Mouse (Mus musculus) megakaryocyte-erythroid progenitor cell, adult 5-6 weeks (primary cell): ENCODE data around the gene Fam173a. TPM values are rescaled to one million over a fixed set of nuclear protein-coding genes. Genes with fewer than 3 reads are reported as not detected.

Experiments
- ATAC-seq: replicated peaks from 2 replicates; pipeline ENCODE4 v1.8.0; 2016; ENCODE audit warnings: mild to moderate bottlenecking, inconsistent platforms; ENCODE audit not compliant: severe bottlenecking, poor library complexity, low FRiP score, low TSS enrichment
- total RNA-seq, 2 experiments: library from RNA; stranded (forward) in 1 of 2; stranded (reverse) in 1 of 2; fragments of 200-1000, 215-1000 nt in 1 of 2; fragments of >200 nt in 1 of 2; fragmentation: Nextera tagmentation in 1 of 2; gene quantifications; 2 replicates each; pipeline ENCODE4 v1.2.3; 2014 to 2017

Gene Fam173a
- total RNA-seq (2014; fragmentation: Nextera tagmentation): 62.4 and 172 TPM in 2 replicates
- total RNA-seq (2017): 11.1 and 21.4 TPM in 2 replicates

DNA sequence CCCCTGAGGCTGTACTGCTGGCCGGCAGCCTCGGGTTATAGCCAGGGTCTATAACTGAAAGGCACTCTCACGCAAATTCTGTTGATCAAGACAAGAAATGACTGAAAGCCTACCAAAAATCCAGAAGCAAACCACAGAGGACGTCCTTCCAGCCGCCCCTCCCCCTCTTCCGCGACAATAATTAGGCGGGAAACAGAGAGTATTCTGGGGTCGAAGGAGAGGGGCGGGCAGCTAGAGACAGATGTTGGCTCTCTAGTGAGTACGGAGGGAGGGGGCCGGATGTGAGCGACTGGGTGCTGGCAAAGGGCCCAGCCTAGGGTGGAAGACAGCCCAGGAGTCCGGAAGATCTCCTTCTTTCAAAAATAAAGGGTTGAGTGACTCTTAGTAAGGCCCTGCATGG is at the start of gene Fam173a:
Fam173a (minus strand) TSS at position 287 of the 400 bp plus-strand sequence.
- ATAC-seq: peak; percentile 55

DNA sequence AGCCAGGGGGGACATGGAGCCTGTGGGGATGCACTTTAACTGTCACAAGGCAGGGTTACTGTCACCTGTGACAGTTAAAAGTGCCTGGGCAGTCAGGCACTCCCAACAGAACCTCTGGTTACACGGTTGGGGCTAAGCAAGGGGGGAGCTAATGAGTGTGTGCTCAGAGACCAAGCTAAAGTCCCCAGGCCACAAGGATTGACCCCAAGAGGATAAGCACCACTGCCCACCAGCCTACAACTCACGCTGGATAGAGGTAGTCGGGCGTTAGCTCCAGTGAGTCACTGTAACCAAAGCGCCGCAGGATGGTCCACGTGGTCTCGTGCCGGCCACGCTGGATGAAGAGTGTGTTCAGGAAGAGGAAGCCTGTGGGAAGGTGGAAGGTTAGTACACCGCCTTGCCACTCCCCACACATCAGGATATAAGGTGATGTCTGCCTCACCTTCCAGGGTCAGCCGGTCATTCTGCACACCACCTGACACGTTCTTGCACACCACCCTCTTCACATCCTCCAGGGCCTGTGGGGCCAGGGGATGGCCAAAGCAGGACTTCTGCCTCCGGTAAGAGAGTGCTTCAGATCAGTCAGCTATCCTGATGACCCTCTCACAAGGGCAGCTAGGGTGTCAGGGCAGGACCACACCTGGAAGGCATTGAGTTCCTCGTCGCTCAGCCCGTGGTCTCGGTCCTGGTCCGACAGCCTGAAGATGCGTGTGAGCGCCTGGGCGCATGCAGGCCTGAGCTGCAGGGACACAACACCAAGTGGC is 48.6 kb upstream of the Fam173a start, which contains the start of gene Gm20683:
Gm20683 (minus strand) TSS at position 647 of the 764 bp plus-strand sequence.
- ATAC-seq: no peak

DNA sequence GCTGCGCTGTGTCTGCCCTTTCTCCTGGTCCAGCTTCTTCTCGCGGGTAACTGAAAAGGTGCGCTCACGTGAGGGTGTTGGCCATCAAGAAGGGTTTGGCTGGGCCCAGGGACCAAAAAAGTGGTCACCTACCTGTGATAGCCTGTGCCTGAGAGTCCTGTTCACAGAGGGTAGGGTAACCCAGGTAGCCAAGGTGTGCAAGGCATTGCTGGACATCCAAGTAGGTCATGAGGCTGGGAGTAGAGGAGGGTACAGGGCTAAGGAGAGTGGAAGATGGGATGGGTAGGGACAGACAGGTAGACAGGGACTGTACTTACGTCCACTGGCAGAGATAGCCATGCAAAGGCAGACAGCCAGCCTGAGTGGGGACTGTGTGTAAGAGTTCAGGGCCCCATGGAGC is 47.8 kb upstream of the Fam173a start:
- ATAC-seq: no peak

DNA sequence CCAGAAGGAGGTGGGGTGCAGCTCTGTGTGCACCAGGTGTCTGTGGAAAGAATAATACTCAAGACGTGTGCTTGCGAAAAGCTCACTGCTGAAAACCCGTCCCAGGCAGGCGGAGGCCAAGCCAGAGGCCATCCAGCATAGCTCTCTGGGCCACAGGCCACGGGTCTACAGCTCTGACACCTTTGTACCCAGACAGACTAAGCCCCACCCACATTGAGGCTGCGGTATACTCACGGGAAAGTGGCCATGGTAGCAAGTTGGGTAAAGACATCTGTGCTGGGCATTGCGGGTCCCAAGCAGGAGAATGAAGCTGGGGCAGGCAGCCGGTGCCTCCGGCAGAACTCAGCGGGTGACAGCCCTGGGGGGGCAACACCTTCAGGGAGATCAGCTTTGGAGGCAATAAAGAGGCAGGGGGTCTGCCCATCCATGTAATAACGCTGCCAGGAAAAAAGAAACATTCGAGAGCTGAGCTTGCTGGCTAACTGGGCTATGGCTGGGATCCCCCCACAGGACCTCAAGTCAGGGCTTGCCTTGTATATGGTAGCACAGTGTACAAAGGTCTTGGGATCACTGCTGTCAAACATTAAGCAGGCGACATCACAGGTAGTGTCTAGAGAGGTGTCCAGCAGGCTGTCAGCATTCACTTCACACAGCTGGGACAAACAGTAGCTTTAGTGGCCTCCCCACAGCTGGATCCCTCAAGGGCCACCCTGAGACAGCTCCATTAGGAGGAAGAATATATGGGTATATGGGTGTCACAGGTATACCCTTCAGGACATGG is 46.9 kb upstream of the Fam173a start:
- no peak for ATAC-seq

DNA sequence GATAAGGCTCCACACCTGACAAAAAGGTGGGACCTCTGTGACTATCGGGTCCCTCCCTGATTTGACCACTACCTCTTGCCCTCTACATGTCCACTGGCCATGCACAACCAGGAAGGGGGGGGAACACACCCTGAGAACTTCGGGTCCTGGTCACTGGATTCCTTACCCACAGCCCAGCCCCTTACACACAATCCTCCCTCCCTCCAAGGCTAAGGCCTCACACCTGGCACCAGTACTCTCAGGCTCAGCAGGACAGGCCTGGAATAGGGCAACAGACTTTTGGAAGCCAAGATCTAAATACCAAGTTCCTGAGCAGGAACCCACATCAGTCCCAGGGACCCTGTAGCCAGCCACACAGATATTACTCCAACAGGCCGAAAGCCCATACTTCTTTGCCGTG is 46.2 kb upstream of the Fam173a start:
- no peak for ATAC-seq

DNA sequence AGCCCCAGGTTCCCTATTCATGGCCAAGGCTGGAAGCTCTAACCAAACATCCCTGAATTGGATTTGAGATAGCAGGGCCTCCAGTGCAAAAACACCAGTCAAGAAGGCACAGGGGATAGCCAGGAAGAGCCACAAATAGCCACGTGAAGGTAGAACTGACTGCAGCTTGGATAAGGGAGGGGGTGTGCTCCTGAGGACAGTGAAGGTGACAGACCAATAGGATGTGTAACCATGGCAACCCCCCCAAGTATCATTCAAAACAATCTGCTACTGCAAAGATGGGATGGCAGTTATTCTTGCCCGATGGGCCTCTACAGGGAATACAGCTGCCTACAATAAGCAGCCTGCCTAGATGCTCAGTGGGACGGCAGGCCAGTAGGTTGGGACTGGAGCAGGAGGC is 44.8 kb upstream of the Fam173a start:
- ATAC-seq: no peak

DNA sequence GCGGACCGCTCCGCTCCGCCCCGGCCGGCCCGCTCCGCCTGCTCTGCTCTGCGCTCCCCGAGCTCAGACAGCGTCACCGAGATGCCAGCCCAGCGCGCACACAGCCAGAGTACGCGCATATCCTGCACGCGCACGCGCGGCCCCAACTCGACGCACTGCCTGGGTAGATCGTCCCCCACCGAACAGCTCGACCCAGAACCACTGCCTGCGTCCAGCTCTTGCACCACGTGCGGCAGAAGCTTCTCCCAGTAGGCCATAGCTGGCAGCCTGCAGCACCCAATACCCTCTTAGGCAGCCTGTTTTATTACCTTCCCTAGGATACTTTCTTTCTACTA is 44.3 kb upstream of the Fam173a start, which contains the start of gene Rhbdl1:
Rhbdl1 (minus strand) TSS at position 220 of the 335 bp plus-strand sequence.
- 0 out of 2 replicates have a peak, but pooled peaks have one; percentile 12 for ATAC-seq

DNA sequence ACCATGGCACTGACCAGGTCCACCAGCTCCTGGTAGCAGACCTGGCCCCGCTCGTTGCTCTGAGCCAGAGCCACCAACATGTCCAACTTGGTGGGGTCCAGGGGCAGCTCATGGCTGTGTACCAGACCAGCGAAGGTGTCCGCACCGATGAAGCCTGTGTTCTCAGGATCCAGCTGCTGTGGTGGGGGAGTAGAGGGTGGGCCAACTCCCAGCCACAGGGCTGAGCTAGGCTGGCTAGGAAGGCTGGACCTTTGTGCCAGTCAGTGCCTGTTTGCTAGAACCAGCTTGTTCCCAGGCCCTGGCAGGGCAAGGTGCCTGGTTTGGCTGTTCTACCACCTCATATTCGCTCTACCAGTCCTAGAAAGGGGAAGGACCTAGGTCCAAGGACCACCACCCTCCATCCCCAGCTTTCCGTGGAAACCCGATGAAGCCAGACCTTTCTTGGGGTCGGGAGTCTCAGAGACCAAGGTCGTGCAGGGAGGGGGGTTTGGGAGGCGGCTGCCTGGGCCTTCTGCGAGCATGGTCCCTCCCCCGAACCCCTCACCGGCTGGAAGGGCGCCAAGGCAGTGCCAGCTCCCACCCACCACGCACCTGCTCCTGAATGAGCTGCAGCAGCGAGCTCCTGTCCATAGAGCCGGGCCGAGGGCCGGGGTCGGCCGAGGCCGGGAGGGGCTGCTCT is 43.8 kb upstream of the Fam173a start:
- no peak for ATAC-seq

DNA sequence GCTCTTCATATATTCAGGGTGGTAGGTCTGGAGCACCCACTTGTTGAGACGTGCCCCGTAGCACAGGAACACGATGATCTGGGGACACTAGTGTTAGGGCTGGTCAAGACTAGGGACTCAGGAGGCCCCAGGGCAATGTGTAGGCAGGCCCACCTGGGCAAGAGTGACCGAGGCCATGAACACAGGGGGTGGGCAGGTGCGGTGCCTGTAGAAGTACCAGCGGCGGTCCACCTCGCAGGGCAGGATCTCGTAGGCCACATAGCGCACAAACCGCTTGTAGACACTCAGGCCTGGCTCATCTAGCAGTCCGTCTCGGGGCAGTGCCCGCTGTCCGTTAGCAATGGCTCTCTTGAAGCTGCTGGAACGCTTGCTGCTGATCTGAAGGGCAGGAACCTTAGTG is 43.1 kb upstream of the Fam173a start:
- no peak for ATAC-seq

DNA sequence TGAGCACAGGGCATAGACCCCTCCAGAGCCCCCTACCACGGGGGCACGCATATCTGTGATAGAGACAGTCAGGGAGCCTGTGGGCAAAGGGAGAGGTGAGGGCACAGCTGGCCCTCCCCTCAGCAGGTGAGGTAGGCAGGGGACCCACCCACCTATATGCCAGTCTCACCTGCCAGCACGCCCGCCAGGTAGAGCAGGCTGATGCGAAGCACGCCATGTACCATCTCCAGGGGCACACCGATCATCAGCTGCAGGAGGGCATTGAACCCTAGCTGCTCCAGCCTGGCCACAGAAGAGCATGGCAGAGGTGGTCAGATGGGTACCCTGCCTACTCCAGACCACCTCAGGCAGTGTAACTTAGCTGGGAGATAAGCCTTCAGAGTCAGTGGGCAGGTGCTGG is 42.6 kb upstream of the Fam173a start:
- no peak for ATAC-seq

DNA sequence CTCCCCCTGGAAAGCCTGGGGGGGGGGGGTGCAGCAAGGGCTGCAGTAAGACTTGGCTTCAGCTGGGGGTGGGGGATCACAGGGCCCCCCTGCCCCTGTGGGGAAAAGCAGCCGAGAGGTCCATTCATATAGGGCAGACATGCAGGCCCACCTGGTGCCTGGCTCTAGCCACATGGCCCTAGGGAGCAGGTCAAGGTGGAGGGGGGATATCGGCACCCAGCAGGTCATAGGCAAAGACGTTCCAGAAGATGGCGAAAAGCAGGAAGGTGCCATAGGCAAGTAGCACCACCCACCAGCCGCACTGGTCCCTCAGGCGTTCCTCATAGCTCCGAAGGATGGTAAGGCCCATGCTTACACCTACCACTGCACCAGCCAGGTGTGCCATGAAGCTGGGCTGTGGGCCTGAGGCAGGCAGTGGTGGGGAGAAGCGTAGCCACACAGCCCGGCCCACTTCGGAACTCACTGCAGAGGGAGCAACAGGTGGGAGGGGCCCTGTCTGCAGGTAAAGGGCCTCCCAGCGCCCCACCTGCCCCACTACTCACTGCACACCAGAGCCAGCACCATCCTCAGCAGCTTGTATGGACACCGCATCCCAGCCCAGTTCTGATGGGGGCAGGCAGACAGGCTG is 42.0 kb upstream of the Fam173a start:
- no peak for ATAC-seq

DNA sequence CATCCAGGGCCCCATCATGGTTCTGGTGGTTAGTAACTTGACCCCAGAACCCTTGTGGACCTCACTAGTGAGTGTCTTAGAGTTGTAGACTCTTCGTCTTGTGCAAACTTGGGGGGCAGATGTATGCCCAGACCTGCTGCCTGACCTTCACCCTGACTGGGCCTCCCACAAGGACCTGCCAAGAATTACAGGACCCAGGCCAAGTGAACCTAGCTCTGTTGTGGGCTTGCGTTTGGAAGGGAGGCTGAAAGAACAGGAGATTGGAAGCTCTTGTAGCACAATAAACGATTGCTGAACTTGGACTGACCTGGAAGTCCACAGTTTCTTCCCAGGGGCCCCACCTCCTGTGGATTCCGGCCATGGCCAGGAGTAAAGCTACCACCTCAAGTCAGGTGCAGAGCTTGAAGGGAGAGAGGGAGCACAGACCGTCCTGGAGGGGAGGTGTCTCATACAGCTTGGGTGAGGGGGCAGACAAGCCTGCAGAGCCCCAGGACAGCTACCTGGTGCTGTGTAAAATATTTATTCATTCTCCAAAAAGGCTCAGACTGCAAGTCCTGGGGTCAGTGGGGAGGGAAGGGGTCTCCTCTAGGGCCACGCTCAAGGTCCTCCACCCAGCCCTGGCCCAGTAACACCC is 41.4 kb upstream of the Fam173a start:
- ATAC-seq: no peak

DNA sequence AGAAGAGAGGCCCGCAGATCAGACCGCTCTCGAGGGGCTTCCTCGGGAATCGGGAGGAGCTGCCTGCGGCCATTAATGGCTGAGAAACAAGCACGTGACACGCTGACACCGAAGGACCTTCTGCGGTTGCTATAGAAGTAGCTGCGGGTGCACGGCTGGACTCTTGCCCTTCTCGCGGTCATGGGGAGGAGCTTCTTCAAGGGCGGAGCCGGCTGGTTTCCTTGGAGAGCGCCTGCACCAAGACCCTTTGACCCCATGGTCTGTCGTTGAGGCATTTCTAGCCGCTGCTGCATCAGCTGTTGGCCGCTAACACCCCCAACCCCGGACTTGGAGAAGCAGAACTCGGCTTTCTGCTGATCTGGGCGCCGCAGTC is 40.6 kb upstream of the Fam173a start, which contains the start of gene Stub1:
Stub1 (minus strand) TSS at position 114 of the 373 bp plus-strand sequence.
- peak; percentile 7; the same call in 1 of the 2 replicates for ATAC-seq

DNA sequence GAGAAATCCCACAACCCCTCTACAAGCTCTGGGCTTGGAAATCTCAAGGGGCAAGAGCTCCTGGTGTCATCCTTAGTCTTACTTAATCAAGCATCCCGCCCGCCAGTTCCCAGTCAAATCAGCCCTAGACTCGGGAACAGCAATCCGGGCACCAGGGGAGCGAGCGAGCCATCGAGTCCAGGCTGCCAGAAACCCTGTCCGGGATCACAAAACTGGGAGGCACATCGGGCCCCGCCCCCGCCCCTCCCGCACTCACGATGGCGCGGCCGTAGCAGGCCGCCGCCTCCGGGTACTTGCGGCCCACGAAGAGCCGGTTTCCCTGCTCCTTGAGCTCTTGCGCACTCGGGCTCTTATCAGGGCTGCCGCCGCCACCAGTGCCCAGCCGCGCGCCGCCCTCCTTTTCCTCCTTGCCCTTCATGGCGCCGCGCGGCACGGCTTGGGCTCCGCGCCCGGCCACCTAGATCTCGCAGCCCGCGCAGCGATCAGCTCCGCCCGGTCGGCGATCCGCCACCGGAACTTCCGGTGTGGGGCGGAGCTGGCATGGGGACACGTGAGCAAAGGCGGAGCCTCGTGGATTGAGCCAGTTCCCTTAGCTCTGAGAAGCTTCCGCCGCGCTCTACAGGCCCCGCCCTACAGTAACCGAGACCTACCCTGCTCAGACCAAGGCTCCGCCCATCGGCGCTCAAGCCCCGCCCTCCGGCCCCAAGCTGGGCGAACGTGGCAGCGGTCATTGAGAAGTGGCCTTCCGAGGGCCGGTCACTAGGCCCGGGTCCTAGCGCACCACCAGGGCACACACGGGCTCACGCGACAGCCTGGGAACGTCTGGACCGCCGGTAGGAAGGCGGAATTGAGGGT is 40.0 kb upstream of the Fam173a start:
- ATAC-seq: peak; percentile 72

DNA sequence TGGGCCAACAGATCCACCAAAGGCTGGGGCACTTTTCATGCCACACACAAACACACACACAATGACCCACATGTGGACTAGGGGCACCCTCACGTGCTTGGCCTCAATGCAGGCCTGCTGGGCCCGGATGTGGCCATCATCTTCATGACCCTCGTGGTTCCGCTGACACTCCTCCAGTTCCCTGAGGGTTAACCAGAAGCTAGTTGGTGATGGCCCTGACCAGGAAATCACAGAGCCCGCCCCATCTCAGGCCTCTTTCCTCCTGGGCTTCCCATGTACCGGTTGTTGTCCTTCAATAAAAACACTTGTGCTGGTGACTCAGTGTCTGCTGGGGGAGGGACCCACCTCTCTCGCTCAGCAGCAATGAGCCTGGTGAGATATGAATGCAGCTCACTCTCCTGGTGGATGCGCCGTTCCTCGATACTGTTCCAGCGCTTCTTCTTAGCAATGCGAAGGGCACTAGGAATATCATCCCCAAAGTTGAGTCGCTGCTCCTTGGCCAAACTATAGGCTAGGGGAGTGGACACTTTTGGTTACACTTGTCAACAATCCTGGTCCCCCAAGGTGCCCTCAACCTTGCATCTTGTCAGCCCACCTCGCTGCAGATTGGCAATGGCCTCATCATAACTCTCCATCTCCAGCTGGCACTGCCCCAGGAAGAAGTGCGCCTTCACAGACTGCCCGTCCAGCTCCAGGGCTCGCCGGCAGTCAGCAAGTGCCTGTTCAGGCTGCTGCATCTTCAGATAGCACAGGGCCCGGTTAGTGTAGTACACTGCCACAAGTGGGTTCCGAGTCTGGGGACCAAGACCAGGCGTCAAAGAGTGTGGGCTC is 39.0 kb upstream of the Fam173a start:
- no peak for ATAC-seq

DNA sequence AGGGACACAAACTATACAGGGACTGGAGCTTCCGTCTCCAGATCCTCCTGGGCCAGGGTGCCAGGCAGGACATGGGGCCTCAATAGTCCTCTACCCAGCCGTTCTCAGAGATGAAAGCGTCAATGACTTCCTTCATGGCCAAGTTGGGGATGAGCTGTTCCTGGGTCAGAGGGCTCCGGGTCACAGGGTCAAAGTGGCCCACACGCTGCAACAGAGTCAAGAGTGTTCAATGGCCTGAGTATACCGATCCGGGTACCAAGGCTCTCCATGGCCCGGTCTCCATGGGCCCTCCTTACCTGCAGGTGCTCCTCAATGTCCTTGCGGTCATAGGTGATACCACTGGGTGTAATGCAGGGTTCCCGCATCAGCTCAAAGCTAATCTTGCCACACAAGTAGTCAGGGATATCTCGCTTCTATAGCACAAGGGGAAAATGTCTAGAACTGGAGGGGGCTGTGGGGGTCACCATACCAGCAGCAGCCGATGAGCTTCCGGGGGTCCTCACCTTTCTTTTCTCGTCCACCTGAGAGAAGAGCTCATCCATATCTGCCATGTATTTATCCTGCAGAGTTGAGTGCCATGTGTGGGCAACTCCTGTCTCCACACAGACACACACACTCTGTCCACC is 38.2 kb upstream of the Fam173a start:
- no peak for ATAC-seq

DNA sequence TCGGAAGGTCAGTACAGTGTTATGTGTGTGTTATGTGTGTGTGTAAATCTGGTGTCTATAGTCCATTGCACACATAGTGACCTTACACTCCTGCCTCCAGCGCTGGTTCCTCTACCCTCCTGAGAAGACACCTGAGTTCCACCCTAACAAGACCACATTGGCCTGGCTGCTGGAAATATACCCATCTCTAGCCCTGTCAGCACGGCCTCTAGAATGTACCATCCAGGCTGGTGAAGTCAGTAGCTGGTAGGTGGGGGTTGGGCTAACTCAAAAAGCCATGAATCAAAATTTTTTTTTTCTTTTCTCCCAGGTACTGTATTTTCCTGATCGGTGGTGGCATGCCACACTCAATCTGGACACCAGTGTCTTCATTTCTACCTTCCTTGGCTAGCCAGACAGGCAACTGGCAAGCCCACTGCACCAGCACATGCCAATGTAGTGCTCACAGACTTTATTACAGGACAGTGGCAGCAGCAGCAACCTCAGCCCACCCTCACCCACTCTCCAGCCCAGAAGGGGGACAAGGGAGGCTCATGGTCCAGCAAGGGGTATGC is 37.6 kb upstream of the Fam173a start:
- ATAC-seq: no peak
